Mouse (Mus musculus) lung, adult 10 weeks (tissue): ENCODE measurements around the gene Ap5m1. TPM values are rescaled to one million over a fixed set of nuclear protein-coding genes. Genes with fewer than 3 reads are reported as not detected.

Experiments used
- polyA plus RNA-seq: library from polyadenylated mRNA; stranded (reverse); fragments of 350-450 nt; fragmentation: Illumina TruSeq; extraction: RNeasy Lipid Tissue Mini Kit (QIAGEN cat#74804); gene quantifications from one replicate; pipeline ENCODE4 v1.2.3, GENCODE M21; 2014; ENCODE audit warnings: low read depth, low replicate concordance; ENCODE audit not compliant: insufficient read depth

Ap5m1 gene
- polyA plus RNA-seq: 9.2 TPM

DNA sequence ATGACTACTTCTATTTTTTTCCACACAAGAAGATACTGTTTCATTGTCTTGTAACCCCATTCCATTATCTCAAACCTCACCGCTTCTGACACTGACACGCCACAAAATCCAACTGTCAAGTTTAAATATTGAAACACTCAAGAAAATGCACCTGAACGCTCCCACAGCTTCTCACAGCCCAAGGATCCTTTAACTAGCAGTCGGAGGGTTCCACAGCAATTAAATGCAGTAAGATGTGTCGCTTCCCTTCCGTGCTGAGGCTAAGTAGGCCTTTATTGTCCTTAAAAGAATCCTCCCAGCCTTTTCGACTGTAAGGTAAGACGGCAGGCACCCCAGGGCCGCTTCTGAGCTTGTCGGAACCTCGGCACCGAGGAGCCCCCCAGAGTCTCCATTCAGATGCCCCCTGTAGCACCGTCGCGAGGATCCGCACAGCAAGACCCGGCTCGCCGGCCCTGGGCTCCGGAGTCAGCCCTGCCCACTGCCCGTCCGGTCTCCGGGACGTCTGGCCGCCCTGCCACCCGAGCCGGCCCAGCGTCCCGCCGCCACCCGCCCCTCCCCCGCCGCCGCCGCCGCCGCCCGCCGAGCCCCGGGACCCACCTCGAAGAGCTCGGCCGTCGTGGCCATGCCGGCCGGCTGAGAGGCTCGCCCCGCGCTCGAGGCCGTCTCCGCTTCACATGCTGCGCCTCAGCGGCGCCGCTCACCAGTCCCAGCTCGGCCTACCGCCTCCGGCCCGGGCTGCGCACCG, at the start of gene Ap5m1:
Gene Ap5m1 (plus strand): TSS at position 569 of the 745 bp plus-strand sequence.

DNA sequence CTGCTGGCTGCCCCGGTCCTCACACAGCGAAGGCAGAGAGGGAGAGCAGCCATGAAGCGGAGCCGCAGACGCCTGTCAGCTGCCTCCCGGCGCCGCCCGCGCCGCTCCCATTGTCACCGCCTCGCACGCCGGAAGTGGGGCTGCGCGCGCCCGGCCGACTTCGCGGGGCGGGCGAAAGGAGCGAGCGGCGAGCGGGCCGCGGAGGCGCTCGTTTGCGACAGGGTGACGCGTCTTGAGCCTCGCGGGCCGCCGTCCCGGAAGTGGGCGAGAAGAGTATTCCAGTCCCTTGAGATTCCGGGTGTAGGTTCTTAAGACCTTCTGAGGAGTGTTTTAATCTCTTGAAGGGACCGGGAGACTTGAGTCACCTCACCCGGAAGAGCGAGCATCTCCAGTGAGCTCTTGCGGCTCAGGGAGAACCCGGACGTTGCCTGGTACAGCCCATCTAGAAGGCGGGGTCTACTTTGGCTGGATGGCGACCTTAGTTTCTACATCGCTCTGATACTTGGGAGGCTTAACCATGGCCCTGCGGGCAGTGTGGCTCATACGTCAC, 452 bp downstream of the Ap5m1 start, which contains the start of gene Exoc5:
Gene Exoc5 (minus strand): TSS at position 380 of the 550 bp plus-strand sequence.

Other genes with a start within 250 kb of the Ap5m1 start
- gene Exoc5, start 556 bp downstream of the Ap5m1 start, polyA plus RNA-seq: 10.4 TPM
- 9.9 TPM for gene Naa30, start 106.1 kb downstream of the Ap5m1 start, polyA plus RNA-seq
- not detected for gene ccdc198, start 179.4 kb downstream of the Ap5m1 start, polyA plus RNA-seq